Mouse (Mus musculus) NIH3T3 (cell line): ENCODE measurements around the gene Dhodh.

Experiments
- DNase-seq: peaks from one replicate; pipeline ENCODE4 v3.0.0-alpha.2; 2012; ENCODE audit warnings: low read depth

Dhodh gene

DNA sequence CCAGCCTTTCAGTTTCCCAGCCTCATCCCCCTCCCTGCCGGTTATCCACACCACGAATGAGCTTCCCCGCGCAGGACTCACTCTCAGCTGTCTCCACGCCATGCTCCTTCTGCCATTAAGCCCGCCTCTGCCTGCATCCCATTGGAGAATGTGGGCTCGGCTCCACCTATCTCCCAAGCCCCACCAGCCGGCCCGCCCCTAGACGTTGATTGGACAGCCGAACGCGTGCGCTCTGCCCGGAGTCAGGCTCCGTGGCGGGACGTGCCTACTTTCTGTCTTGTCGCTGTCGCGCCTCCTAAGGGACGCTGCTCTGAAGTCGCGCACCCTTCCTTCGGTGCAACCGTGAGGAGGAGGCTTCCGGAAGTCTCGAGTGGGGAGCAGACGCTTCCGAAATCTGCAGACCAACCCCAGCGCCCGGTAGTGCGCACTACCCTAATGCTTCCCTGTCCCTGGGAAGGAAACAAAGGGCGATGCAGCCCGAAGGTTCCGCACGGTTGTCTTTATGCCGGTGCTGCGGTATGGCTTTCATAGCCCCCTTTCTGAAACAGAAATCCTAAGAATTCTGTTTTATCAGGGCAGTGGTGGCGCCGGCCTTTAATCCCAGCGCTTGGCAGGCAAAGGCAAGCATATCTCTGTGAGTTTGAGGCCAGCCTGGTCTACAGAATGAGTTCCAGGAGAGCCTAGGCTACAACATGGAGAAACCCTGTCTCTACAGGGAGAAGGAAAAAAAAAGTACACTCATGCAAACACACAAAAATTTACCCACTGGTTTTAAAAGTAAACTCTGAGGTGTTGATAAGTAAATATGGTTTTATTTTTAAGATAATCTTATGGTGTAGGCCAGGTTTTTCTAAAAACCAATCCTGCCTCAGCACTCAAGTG lies at the start of gene Dhodh:
Gene Dhodh, minus strand, starts transcription at position 403 of the 882 bp plus-strand sequence.
- peak; percentile 95 for DNase-seq

DNA sequence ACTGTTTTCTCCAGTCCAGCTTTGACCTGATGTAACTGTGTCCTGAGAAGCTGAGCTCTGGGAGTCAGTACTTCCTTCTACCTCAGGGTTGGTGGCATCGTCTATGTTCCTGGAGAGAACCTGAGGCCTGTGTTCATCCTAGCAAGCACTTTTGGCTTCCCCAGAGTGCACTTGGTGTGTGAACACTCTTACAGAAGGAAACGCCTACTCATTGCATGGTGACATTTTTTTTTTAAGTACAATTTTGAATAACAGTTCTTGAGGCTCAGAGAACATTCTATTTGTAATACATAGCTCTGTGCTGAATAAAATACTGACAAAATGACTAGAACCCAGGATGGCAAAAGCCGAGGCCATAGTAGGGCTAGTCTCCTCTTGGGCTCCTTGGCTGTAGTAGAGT lies 48.4 kb upstream of the Dhodh start:
- no peak for DNase-seq

DNA sequence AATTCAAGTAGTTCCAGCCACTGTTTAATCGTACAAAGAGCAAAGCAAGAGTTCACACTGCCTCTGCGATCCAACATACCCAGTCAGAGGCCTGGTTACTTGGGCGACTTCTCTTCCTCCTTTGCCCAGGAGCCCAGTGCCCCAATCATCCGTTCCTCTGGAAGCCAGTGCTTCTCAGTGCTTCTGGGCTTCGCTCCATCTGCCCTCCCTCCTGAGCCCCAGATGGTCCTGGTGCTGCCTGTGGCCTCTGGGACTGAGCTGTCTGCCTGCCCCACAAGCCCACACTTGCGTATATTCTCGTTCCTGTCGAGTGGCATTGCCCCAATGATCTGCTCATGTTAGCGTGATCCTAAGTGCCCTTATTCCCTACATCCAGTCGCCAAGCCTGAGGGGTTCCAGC lies 42.3 kb upstream of the Dhodh start:
- DNase-seq, result no peak

DNA sequence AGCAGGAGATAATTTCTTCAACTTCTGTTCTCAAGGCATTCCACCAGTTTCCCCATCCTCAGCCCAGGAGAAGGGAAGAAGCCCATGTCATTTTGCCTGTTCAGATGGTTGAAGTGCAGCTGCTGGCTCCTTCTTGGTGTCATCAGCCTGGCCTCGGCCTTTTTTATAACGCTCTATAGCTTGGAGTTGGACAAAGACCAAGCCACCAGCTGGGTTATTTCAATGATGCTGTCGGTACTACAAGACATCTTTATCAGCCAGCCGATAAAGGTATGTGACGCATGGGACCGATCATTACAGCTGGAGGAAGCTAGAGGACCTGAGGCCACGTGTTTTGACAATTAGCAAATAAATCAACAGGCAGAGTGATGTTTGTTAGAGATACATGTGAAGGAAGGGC lies 40.0 kb upstream of the Dhodh start:
- DNase-seq, result no peak

DNA sequence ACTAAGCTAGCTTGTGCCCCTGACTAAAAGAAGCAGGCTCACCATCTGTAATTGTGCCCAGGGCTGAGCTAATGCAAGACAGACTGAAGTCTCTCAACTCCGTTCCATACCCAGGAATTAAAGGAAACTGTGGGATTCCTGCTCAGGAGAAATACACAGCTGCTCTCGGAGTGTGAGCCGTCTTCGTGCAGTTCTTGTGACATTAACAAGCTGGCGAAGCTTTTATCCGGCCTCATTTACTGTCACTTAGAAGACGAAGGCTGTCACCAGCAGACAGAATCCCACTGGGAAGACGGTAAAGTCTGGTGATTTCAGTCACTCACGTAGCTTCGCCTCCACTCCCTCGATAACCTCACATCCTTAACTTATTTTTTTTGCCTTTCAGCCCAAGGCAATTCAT lies 38.9 kb upstream of the Dhodh start:
- no peak for DNase-seq

DNA sequence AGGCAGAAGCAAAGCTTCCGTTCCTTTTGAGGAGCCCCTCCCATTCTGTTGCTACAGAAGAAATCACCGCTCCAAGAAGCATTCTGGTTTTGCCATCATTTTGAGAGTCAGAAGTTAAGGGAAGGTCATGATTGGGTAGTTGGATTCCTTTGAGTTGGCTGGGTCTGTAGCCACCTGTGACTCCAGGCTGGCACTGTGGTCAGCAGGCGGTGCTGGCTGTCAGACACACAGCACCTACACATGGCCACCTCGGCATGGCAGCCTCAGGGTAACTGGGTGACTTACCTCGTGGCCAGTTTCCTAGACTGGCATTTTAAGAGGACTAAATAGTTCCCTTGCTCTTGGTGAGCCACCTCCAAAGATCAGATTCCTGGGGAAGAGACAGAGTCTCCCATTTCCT lies 32.8 kb upstream of the Dhodh start:
- no peak for DNase-seq

DNA sequence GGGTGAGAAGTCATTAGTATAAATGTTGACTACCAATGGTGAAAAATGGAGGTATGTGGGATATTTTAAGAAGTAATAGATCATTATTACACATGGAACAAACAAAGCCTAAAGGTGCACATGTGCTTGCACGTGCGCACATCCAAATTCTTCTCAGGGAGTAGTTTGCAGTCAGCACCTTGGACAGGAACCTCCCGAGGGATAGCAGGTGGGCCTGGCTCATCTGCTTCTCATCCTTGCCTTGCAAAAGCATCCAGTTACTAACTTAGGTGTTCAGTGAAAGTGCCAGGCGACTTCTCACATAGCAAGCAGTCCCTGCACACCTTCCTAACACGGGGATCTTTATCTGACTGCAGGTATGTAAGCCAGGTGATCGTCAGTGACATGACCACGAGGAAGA lies 31.9 kb upstream of the Dhodh start:
- DNase-seq, result no peak

DNA sequence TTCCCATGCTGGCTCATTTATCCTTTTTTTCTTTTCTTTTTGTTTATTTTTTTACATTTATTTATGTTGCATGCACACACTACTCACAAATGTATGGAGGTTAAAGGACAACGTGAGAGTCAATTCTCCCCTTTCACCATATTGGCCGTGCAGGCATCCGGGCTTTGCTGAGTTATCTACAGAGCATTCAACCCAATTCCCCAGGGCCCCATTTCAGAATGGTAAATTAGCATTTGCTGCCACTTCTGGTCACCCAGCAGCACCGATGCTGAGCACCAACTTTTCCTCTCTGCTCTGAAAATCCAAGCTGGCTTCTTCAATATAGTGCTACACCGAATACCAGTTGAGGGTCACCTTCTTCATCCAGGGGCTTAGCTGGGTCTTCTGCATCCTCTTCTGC lies 30.4 kb upstream of the Dhodh start:
- no peak for DNase-seq

DNA sequence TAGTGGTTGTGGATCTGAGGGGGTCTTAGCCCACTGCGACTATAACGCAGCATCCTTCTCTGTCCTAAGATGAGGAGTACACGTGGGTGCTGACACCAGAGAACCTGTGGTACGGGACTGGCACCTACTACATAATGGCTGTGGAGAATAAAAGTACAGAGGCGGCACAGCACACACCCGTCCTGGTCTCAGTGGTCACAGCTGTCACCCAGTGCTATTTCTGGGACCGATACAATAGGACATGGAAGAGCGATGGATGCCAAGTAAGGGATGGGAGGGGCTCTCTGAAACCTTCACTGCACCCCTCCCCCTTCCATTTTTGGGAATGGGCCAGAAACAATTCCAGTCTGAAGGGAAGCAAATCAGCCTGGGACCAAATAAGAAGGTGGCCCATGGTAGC lies 26.7 kb upstream of the Dhodh start:
- no peak for DNase-seq

DNA sequence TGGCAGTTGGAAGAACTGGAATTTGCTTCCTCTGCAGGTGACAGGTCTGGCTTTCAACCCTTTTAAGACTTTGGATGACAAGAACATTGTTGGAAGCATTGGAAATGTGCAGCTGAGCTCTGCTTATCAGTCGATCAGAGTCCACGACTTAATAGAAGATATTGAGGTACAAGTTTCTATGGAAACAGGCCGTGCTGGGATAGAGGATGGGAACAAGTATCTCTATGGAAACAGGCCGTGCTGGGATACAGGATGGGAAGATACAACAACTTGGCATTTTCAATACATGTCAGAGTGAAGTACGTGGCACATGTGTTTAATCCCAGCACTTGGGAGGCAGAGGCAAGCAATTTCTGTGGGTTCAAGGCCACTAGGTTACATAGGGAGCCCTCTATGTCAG lies 24.0 kb upstream of the Dhodh start:
- DNase-seq, result no peak

DNA sequence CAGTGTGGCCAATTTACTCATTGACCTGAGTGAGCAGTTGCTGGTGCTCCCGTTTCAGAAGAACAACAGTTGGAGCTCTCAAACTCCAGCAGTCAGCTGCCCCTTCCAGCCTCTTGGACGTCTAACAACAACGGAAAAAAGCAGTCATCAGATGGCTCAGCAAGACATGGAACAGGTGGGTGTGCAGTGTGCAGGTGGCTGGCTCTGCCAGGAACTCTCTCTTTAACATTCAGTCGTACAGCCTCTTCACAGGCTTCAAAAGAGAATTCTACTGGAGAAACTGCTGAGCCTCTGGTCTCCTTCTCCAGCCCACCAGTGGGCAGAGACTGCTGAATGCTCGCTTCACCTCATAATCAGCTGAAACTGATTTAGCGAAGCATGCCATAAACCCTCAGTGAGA lies 20.2 kb upstream of the Dhodh start:
- no peak for DNase-seq

DNA sequence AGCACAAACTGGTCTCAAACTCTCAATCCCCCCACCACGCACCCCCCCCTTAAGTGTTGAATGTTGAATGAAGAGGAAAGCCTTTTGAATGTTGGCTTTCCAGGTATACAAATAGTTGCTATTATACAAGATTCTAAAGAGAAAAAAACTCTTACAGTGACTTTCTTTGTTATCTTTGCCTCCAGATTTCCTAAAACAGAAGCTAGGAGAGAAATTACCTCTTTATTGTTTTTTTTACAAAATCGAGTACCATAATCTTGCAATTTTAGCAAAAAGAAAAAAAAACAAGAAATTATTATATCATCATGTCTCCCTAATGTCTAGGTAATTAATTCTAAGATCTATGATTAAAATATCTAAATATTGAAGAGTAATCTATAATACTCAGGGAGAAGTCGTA lies 7.1 kb upstream of the Dhodh start:
- DNase-seq, result no peak

DNA sequence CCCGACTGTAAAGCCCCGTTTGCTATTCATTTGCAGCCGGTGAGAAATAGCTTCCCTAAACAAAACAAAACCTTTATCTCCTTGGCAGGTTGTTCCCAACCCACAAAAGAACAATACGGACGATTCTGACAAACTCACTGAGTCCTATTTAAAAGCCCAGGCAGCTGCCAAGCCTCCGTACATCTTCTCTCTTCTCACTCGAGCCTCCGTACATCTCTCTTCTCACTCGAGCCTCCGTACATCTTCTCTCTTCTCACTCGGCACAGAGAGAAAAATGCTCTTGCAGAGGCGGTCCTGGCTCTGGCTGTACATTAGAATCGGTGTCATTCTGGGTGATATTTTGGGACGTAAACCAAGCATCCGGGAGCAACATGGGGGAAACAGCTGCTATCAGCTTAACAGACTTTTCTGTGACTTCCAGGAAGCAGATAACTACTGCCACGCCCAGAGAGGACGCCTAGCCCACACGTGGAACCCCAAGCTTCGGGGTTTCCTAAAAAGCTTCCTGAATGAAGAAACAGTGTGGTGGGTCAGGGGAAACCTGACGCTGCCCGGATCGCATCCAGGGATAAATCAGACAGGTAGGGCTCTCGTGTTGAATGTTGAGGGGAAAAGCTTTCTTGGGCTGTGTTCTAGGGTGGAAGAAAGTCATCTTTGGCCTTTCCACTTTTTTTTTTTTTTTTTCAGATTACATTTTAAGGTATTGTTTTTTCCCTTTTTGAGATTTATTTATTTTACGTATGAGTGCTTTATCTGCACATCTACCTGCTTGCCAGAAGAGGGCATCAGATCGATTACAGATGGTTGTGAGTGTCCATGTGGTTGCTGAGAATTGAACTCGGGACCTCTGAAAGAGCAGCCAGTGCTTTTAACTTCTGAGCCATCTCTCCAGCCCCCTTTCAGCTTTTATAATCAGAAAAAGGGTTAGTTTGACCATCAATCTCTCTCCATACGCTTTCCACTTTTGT lies 6.1 kb upstream of the Dhodh start, which contains the start of gene Pkd1l3:
Gene Pkd1l3, plus strand, starts transcription at position 275 of the 968 bp plus-strand sequence.
- DNase-seq, result no peak

DNA sequence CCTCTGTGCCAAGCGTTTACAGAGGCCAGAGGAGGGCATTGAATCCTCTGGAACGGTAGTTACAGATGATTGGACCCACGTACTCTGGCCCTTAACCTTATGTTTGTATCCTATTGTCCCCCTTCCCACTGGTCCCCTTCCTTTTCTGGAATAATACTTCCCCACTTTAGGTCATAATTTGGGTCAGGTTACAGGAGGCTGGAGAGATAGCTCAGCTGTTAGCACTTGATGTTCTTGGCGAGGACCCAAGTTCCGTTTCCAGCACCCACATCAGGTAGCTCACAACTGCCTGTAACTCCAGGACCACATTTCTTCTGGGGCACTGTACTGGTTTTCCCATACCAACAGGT lies 655 bp upstream of the Dhodh start:
- DNase-seq, result peak; percentile 60

DNA sequence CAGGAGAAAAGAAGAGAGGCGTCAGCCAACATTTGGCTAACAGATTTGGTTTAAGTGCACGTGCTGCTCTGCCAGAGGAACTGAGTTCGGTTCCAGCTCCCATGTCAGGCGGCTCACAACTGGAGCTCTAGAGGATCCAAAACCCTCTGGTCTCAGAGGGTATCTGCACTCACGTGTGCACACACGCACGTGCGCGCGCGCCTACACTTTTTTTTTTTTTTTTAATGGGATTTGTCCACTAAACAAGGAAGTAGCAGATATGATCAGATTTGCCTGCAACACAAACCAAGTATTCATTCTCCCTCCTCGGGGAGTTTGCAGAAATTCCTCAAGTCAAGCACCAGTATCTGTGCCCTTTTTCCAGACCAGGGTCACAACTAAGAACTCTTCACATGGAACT lies 823 bp downstream of the Dhodh start:
- DNase-seq, result peak; percentile 35

DNA sequence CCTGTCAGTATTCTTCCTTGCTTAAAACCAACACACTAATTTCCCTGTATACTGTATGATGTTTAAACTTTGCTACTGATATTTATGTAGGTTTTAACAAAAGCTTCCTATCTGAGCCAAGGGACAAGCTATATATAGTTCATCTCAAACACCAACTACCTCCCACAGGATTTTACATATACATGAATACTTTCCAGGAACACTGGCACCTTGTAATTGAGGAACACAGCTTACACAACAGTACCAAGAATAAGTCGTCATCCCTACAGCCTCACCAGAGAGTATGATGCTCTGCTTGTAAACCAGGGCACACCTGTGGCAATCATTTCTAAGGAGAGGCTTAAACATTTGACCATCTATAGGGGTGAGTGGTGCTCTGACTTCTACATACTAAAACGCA lies 1.7 kb downstream of the Dhodh start:
- no peak for DNase-seq

DNA sequence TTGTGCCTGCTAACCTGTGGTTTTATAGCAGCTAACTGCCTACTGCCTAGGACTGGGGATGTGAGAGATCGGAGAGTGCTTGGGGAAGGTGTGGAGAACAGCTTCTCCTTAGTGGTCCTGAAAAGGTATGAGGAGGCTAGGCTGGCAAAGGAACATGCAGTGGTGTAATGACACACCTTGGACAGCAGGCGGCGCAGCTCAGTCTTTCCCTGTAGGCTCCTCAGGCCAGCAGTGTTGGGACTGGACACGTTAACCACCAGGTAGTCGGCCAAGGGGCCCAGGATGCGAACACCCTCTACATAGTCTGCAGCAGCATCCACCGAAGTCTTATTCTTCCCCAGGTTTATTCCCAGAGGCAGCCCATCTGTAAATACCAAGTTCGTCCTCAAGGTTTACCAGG lies 12.6 kb downstream of the Dhodh start:
- peak; percentile 76 for DNase-seq

DNA sequence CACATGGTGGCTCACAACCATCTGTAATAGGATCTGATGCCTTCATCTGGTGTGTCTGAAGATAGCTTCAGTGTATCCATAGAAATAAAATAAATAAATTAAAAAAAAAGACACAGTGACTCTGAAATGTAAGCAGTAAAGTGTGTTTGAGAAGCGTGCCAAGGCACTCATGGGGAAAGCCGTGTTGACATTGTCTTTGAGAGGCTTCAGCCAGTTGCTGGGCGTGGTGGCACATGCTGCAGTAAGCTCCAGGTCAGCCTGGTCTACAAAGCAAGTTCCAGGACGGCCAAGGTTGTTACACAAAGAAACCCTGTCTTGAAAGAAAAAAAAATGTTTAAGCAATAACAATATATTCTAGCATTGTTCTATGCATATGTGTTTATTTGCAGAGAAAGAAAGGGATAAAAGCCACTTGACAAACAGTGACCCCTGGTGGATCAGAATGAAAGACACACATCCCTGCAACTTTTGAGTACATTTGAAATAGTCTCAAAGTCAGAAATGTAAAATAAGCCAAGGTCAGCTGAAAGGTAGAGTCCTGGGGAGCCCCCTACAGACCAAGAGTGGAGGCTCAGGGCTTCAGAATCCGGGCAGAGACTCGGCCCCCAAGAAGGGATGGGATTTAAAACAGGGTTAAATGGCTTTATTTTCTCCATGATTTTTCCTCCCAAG lies 15.2 kb downstream of the Dhodh start:
- peak; percentile 81 for DNase-seq

DNA sequence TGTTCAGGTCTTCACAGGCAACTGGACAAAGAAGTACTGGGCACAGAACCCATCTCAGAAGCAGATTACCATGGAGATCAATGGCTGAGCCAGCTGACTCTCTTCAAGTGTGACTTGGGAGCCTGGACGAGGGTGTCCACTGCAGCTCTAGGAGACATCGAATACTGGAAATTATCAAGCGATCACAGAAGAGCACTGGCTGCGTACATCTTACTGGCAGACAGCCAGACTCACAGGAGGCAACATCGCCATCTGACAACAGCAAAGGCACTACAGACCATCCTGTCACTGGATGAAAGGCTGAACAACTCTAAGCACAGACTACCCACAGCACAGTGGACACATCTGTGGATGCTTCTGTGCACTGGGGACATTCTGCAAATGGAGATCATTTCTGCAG lies 16.3 kb downstream of the Dhodh start:
- DNase-seq, result no peak

DNA sequence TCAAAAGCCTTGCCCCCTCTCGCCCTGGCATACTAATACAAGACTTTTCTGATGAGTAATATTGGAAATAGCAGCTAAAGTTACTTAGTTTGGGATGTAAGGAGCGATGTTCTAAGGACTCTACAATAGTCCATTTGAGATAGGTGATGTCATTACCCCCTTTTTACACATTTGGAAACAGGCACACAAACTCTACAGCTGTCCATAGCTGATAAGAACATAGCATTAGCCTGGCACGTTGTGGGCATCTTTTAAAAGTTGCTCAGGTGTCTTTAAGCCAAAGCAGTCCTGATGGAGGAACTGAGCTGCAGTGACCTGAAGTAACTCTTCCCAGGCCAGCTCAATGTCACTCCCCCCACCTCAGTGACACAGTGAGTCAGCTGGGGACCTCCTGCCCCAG lies 17.1 kb downstream of the Dhodh start:
- no peak for DNase-seq

DNA sequence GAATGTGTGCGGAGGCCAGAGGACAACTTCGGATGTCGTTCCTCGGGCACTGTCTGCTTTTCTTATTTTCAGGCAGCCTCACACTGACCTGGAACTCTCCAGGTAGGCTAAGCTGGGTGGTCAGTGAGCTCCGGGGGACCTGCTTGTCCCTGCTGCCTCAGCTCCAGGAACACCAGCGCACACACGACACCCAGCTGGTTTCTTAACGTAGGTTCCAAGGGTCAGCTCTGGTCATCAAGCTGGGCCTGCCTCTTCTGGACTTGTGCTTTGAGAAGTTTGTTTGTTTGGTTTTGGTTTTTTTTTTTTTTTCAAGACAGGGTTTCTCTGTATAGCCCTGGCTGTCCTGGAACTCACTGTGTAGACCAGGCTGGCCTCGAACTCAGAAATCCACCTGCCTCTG lies 17.6 kb downstream of the Dhodh start:
- DNase-seq, result no peak

DNA sequence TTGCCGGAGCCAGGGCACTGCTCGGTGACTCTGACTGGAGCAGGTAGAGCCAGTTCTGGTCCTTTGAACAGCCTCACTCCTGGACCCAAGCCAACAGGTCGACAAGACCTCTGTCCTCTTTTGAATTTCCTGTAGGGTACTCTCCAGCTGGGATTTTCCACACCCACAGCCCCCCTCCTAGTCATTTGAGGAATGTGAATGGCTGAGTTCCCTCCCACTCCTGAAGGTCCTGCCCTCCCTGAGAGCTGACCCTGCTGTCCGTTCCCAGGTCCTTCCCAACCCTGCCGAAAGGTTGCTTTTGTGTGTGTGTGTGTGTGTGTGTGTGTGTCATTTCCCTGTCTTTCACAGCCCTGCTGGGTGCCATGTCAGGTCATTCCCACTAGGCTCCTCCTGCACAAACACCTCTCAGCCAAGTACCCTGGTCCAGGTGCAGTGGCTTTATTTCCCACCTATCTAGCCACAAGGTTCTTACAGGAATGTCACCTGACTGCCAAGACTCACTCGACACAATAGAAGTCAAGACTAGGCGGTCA lies 21.4 kb downstream of the Dhodh start:
- no peak for DNase-seq
